Mouse (Mus musculus) thymus, adult 2 months (tissue): ENCODE data around the gene Cyth2. TPM values are rescaled to one million over a fixed set of nuclear protein-coding genes. Genes with fewer than 3 reads are reported as not detected.

Source experiments
- DNase-seq: peaks from one replicate; pipeline ENCODE4 v3.0.0; 2021
- H3K27ac ChIP-seq: fragments of 200-500 bp; 2 replicates; pipeline ENCODE4 v1.5.1; 2012; ENCODE audit warnings: low read length, control low read depth; ENCODE audit not compliant: control insufficient read depth, insufficient read depth
- H3K27me3 ChIP-seq: fragments of 200-500 bp; 2 replicates; pipeline ENCODE4 v1.6.1; 2012; ENCODE audit warnings: mild to moderate bottlenecking, low read length, moderate library complexity, mixed read lengths; ENCODE audit not compliant: control insufficient read depth, insufficient read depth
- H3K36me3 ChIP-seq: fragments of 200-500 bp; 2 replicates; pipeline ENCODE4 v1.6.1; 2012; ENCODE audit warnings: mild to moderate bottlenecking, low read length, moderate library complexity; ENCODE audit not compliant: control insufficient read depth, insufficient read depth
- H3K4me1 ChIP-seq: fragments of 200-500 bp; replicated peaks from 2 replicates; pipeline ENCODE4 v1.6.1; 2012; ENCODE audit warnings: low read length; ENCODE audit not compliant: control insufficient read depth, insufficient read depth
- H3K4me3 ChIP-seq: fragments of 200-500 bp; 2 replicates; pipeline ENCODE4 v1.5.1; 2012; ENCODE audit warnings: mild to moderate bottlenecking, low read length, control low read depth, moderate library complexity; ENCODE audit not compliant: control insufficient read depth, insufficient read depth
- CTCF ChIP-seq: fragments of 200-500 bp; IDR thresholded peaks from 2 replicates; pipeline ENCODE4 v1.5.1; 2012; ENCODE audit warnings: mild to moderate bottlenecking, control low read depth, low read length, moderate library complexity, borderline replicate concordance; ENCODE audit not compliant: control insufficient read depth, poor library complexity, insufficient read depth; ENCODE audit errors: extremely low read depth
- POLR2A ChIP-seq: fragments of 200-500 bp; IDR thresholded peaks from 2 replicates; pipeline ENCODE4 v1.6.1; 2012; ENCODE audit warnings: mild to moderate bottlenecking, low read length, control low read depth, moderate library complexity; ENCODE audit not compliant: control insufficient read depth, poor library complexity, insufficient read depth; ENCODE audit errors: extremely low read depth
- WGBS: fragments of 180-500 bp; shearing (Covaris S2); methylation state at CpG from one replicate; pipeline ENCODE4 v1.1.7; 2018; 5-methylcytosine and 5-hydroxymethylcytosine counted together
- polyA plus RNA-seq: library from polyadenylated mRNA; depleted of rRNA; stranded (reverse); fragments of >200 nt; gene quantifications from 2 replicates; pipeline ENCODE4 v1.2.3, GENCODE M21; 2012

The Cyth2 gene
- polyA plus RNA-seq, 1 experiment: 65.8 TPM

DNA sequence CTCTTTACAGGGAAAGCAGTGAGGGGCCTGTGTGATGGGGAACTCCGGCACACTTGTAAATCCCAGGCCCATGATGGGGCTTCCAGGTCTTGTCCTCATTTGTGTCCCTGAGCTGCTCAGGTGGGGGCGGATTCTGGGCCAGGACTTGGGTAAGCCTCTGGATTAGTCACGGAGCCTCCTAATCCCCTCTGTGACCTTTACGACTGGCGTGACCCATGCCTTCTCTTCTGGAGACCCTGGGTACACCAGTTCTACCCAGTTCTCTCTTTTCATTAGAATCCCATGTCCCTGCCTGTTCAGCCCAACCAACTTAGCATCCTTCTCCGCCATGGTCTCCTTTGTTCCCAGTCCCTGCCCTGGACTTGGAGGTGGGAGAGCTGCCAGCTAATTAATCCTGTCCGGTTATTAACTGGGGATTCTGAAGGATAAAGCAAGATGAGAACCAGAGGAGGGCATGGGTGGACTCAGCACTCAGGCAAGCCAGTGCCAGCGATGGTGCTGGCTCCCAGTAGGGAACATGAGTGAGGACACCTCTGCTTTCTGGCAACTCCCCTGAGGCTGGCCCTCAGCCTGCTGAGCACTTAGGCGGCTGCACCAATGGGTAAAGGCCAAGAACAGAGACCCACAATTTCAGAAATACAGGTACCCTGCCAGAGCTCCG is 1.1 kb upstream of the Cyth2 start:
- WGBS: 92% methylated on average over 10 of the region's 10 CpGs

DNA sequence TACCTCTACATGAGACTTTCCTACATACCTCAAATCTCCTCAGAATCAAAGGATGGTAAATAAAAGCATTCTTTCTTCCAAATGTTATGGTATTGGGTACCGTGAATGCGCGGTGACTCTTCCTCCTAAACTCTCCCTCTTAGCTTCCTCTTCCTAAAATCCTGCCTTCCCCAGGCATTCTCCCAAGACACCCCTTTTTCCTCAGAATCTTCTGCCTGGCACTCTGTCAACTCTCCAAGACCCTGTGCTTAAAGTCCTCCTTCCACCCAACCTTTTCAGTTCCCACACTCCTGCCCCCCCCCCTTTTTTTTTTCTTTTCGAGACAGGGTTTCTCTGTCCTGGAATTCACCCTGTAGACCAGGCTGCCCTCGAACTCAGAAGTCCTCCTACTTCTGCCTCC is 460 bp upstream of the Cyth2 start:
- WGBS: 4% methylated on average over 5 of the region's 5 CpGs
- Histone ChIP-seq H3K4me3 (no peak overlapping the region), H3K4me1 (peaks cover 16% of the 10 kb centered on the region), H3K36me3 (peaks cover 27% of the 10 kb centered on the region), H3K27ac (no peak overlapping the region), H3K27me3 (no peaks in the 10 kb centered on the region)
- TF ChIP-seq POLR2A (no peak), CTCF (no peak)
- DNase-seq: no peak

More for the DNA sequence above, 1.1 kb upstream of the Cyth2 start:
- Histone ChIP-seq H3K36me3 (peaks cover 21% of the 10 kb centered on the region), H3K27ac (no peak overlapping the region), H3K4me1 (peaks cover 16% of the 10 kb centered on the region), H3K27me3 (no peaks in the 10 kb centered on the region), H3K4me3 (no peak overlapping the region)
- TF ChIP-seq CTCF: no peak
- TF ChIP-seq POLR2A: no peak
- DNase-seq: no peak

DNA sequence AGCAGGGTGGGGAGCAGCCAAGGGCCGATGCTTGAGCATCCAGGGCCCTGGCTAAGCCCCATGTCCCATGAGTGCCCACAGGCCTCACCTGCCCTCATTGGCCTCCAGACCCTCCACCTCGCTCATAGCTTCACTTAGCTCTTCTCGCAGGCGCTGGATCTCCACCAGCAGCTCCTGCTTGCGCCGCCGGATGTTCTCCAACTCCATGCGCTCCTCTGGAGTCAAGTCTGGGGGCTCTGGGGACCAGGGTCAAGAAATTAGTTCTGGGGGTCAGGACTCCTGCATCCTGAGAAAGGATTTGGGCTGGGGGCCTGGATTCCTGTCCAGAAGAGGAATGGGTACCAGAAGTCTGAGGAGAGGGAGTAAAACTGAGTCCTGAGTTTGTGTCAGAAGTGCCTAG is 1.5 kb downstream of the Cyth2 start:
- 97% methylated on average over 8 of the region's 8 CpGs for WGBS
- TF ChIP-seq CTCF (no peak), POLR2A (no peak)
- Histone ChIP-seq H3K27me3 (no peaks in the 10 kb centered on the region), H3K4me3 (no peak overlapping the region), H3K27ac (no peak overlapping the region), H3K36me3 (peaks cover 46% of the 10 kb centered on the region), H3K4me1 (peaks cover 16% of the 10 kb centered on the region)
- DNase-seq: no peak

DNA sequence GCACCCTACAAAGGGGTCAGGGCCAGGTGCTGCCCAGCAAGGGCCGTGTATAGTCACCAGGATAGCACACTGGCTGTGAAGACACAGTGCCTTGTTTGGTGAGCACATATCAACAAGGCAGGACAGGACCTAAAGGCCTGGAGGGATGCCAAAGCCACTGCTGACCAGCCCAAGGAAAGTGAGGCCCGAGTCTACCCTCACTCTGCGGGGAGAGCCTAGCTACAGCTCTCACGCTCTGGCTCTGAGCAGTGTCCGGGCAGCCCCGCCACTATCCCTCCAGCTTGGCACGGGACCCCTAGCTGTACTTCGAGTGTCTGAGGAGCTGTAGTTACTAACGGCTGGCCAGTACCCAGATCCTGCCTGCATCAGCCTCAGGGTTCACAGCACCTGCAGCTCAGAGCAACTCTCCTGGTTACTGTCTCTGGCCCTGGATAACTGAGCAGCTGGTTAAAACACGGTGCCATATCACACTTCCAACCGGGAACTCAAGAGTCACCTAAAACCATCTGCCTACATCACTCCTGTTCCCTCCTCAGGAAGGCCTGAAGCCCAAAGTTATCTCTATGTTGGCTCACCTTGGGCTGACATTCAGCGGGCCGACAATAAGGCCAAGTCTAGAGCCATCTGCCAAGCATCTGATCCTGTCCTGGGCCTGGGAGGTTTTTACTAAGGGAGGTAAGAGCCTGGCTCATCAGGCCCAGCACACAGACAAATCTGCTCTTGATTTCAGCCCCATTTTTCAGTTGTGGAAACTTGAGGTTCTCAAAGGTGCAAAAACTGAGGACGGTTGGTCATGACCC is 4.9 kb downstream of the Cyth2 start:
- H3K4me3 ChIP-seq: no peak overlapping the region
- H3K4me1 ChIP-seq: peaks cover 9% of the 10 kb centered on the region
- 94% methylated on average over 14 of the region's 14 CpGs for WGBS
- no peak for DNase-seq
- H3K36me3 ChIP-seq: peaks cover 54% of the 10 kb centered on the region
- no peak for TF ChIP-seq CTCF
- TF ChIP-seq POLR2A: no peak
- no peak overlapping the region for H3K27ac ChIP-seq
- no peaks in the 10 kb centered on the region for H3K27me3 ChIP-seq

DNA sequence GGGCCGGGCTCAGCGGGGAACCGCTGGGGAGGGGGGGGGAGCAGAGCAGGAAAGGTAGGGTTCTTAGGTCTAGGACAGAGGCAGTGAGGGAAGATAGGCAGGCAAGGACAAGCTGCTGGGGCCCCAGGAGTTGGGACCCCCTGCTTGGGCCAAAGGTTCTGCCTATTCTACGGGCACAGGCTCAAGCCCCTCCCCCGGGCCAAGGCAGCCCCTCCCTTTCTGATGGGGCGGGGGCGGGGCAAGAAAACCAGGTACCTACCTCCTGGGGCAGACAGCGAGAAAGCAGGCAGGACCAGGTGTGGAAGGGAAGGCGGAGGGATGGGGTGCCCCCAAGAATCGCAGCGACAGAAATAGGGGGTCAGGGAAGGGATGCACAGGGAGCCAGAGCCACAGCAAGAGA is 5.9 kb downstream of the Cyth2 start:
- Histone ChIP-seq H3K36me3 (peaks cover 54% of the 10 kb centered on the region), H3K27me3 (no peaks in the 10 kb centered on the region), H3K27ac (no peak overlapping the region), H3K4me3 (no peak overlapping the region), H3K4me1 (peaks cover 7% of the 10 kb centered on the region)
- TF ChIP-seq CTCF (no peak), POLR2A (no peak)
- no peak for DNase-seq
- 88% methylated on average over 11 of the region's 11 CpGs for WGBS

DNA sequence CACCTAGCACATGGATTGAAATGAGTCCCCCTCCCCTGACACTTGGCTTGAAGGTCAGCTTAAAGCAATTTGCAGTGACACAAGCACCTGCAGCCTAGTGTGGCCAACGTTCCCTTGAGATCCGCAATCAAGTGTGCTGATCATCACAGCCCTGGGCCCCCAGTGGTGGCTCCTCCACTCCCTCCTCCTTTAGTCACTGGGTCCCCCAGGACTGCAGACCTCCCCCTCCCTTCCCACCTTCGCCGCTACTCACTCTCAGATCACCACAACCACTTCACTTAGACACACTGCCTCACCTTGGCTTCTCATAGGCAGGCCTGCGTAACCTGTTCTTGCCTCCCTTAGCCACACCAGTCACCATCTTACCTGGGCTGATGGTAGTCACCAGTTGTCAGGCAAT is 8.4 kb downstream of the Cyth2 start:
- H3K27me3 ChIP-seq: no peaks in the 10 kb centered on the region
- peaks cover 38% of the 10 kb centered on the region for H3K36me3 ChIP-seq
- H3K4me3 ChIP-seq: no peak overlapping the region
- no peak for DNase-seq
- WGBS: 86% methylated on average over 5 of the region's 5 CpGs
- peaks cover 3% of the 10 kb centered on the region for H3K4me1 ChIP-seq
- TF ChIP-seq CTCF: no peak
- H3K27ac ChIP-seq: no peak overlapping the region

DNA sequence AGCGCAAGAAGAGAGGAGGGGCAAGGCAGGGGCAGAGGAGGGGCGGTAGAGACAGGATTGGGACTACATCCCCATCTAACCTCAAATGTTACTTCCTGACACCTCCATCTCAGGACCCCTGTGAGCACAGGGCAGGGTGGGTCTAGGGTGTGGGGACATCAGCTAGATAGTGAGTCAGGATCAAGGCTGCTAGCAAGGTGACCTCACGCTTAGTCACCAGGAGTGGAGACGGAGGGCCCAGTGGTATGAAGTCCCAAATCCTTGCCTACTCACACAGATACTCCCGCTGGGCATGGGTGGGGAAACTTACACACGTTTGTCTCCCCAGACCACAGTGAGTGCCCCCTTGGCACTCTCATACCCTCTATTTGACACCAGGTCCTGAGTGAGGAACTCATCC is 11.8 kb downstream of the Cyth2 start:
- DNase-seq: no peak
- peaks cover 11% of the 10 kb centered on the region; the same call in 1 of the 2 replicates for H3K27me3 ChIP-seq
- WGBS: 95% methylated on average over 6 of the region's 6 CpGs
- H3K4me3 ChIP-seq: no peak overlapping the region
- peaks cover 4% of the 10 kb centered on the region for H3K36me3 ChIP-seq
- no peak overlapping the region for H3K27ac ChIP-seq
- H3K4me1 ChIP-seq: peaks cover 15% of the 10 kb centered on the region
- no peak for TF ChIP-seq POLR2A
